Mouse (Mus musculus) testis, postnatal 10 days (tissue): ENCODE measurements around the gene Mthfd2.
"Not testable (repeated sequence)": the region's sequence is repeated elsewhere in the genome, so short reads cannot be mapped to it uniquely, and the experiment has no call there.

Experiments
- DNase-seq: peaks from one replicate; pipeline ENCODE4 v3.0.0; 2021; ENCODE audit warnings: low spot score

Gene Mthfd2

DNA sequence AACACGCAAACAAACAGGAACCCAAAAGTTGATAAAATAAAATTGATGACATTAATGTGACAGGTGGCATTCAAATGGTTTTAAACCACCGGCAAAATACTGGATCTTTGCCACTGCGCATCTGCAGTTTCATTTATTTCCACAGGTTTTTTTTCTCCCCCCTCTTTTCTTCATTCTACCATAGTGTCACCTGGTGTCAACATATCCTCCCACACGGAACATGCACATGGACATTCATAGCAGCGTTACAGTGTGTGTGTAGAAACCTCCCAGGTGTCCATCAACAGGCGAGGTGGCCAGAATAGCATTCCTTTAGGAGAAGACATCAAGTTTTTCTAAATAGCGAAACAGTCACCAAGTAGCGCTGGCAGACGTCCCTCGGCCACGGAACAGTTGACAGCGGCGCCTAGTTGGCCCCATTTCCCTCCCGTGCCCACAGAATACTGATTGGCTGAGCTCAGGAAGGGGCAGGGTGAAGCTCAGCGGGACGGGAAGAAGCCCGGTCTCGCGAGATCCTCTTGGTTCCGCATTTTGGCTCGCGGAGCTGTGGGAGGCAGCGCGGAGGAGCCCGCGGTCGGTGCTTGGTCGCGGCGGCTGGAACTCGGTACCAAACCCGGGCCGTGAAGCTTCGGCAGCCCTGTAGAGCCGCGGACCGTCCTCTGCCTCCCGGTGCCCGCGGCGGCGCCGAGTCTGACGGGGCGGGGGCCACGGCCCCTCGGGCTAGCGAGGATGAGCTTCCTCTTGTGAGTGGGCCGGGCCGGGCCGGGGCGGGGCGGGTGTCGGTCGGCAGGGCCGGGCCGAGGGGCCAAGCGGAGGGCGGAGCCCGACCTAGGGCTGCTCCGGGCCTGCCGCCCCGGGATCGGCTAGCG, at the start of gene Mthfd2, which contains the start of gene Mob1a:
Gene Mthfd2 (minus strand): TSS at position 384 of the 869 bp plus-strand sequence.
Gene Mob1a (plus strand): TSS at position 492 of the 869 bp plus-strand sequence.
- DNase-seq = peak; percentile 93

DNA sequence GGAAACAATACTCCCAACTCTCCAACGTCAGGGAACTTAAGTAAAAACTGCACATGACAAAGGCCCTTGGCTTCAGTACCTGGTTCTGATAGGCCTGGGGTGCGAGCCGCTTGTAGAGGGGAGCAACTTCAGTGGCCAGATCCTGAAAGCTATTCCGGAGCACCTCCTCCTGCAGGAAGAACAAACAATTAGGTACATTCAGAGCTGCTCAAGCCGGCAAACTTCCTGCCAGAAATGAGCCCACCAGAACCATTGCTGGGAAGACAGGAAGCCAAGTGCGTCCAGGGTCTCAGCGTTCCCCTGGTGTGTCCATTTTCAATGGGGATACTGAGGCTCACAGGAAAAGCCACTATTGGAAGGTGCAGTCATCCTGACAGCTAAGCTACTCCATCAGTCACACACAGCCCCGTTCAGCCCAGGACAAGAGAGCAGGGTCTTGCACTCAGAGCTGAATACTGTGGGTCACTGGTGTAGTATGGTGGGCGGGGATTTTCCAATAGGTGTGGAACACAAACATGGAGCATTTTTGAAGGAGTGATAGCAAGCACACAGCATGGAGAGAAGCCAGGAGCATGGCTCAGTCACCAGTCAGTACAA, 48.1 kb upstream of the Mthfd2 start:
- DNase-seq = no peak

DNA sequence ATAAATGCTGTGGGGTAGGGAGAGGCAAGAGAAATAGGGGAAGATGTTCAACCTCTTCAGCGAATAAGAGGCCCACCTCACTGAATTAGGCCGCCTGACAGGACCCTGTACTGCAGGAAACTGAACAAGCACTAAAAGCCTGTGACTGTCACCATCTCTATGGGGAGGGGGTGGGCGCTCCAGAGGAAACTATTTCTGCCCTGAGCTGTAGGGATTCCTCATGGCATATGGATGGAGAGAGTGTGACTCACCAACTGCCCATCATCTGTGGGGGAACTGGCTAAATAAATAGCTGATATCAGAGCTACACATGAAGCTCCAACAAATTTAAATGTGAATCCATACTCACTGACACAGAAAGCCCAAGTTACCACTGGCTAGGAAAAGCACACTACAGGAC, 45.6 kb upstream of the Mthfd2 start:
- no peak for DNase-seq

DNA sequence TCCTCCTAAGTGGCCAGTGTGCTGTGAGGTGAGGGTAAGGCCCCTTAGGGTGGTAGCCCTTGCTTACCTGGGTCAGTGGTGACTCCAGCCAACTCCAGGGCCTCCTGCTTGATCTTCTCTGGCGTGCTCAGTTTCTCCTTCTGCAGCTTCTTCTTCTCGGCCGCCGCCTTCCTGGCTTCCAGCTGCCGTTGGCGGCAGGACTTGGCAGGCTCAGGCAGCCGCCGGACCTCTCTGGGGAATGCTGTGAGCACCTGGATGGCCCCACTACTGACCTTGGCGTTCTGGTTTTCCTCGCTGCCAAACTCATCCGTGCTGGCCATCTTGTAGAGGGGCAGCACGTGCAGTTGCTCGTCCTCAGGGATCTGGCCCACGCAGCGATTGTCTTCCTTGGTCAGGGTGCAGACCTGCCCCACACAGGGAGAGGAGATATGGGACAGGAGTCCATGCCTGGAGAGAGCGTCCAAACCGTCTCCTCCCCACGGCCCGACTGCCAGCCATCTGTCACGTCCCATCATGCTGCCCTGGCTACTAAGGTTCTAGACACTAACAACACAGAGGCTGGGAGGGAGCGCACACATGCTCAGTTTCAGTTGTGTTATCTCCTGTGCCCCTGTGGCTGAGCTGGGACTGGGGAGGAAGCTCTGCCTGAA, 44.7 kb upstream of the Mthfd2 start:
- DNase-seq = no peak

DNA sequence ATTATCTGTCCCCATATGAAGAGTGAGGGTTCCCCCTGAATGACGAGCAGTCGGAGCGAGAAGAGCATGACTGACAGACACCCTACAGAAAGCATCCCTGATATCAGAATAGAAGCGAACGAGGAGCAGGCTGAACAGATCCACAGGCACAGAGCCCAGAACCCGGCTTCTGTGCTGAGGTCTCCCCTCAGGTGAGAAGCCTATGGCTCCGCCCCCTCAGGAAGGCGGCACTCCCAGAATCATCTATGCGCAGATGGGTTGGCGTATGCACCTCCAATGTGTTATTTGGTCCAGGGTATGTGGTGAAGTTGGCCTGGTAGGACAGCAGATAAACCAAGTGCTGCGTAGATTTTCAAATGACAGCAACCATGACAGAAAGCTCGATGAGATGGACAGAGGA, 37.4 kb upstream of the Mthfd2 start:
- no peak for DNase-seq

DNA sequence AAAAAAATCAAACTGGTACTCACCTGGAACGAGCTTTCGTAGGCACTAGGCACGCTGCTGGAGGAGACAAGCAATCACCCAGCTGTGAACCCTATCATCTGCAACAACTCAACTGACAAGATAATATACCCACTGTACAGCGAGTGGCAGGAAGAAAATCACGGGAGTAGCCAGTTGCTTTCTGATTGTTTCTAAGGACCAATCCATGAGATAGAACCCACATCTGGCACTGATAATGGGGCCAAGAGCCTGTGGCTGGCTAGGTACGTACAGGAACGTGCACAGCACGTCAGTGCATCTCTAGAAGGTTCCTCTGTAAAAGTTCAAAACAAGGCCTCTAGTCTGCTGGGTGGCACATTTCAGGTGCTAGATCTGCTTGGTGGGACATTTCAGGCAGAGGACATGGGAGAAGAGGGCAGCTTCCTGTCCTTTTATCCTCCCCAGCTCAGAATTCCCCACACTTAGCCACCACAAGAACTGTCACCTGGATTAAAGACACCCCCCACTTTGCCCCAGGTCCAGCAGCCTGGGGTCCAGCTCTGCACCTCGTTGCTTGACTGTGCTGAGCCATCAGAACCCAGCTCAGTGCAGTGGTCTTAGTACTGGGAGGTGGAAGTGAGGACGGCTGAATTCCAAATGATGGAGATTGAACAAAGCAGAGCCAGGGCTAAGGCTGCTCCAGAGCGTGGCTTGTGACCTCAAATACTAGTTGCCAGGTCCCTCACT, 36.0 kb upstream of the Mthfd2 start:
- DNase-seq = no peak

DNA sequence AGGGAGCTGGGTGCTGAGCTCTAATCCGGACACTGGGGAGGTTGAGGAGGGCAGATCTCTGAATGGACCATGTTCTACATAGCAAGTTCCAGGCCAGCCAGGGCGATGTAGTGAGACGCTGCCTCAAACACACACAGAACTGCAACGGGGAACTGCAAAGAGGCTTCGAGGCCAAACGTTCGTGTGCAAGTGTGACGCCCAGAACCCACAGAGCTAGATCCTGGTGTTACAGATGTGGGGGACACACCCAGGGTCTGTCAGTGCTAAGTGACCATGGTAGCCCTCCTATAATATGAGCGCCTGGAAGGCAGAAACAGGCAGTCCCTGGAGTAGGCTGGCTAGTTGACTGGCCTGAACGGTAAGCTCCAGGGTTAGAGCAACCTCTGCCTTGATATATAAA, 31.7 kb upstream of the Mthfd2 start:
- DNase-seq = no peak

DNA sequence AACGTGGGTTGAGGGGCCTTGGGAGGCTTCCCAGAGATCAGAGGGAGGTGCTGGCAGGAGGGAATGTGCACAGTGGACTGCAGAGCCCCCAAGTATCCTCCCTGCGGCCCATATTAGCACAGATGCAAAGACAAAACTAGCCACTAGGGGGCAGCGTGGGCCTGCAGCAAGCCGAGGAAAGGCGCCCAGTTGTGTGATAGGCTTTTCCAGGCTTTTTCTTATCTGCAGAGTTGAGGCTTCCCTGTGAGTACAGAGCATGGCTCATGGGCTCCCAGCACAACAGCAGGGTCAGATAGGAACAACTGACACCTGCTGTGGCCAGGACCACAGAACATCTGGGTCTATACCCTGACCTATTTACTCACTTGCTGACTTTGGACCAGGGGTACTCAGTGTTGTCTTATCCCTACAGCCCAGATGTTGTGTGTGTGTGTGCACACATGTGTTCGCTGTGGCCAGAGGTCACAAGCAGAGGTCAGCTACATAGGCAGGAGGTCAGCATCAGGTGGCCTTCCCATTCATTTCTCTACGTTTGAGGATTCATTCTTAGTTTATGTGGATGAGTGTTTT, 30.9 kb upstream of the Mthfd2 start:
- peak; percentile 95 for DNase-seq

DNA sequence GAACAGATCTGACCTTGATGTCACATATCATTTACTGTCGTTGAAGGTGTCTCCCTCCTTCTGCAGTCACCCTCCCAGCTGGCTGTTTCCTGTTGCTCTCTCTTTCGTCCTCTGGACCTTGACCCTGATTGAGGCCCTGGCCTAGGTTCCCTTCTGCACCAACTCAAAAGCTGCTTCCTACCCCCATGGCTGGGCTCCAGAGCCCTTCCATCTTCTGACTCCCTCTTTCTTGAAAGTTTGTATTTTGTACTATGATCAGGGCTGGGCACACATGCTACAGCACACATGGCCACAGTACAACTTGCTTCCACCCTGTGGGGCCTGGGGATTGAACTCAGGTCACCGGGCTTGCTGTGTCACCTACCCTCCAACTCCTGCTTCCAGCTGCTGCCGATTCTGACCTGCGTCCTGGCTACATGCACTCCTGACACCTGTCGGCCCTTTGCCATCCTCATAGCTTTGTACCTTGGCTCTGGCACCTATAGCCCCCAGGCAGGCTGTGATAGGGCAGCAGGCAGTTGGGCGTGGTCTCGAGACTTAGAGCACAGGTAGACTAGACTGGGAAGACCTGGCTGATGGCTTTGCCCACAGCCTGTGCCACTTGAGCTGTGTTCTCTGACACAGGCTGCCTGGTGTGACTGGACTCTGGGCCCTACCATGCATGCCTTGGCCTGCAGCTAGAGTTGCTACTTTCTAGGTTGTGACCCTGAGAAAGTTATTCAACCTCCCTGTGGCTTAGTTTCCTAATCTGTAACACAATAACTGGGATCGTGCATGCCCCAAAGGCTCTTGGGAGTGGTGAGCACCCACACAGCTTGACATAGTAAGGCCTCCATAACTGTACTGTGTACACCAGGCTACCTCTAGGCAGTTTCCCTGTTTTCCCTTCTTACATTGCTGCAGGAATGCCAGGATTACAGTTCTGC, 29.4 kb upstream of the Mthfd2 start:
- no peak for DNase-seq

DNA sequence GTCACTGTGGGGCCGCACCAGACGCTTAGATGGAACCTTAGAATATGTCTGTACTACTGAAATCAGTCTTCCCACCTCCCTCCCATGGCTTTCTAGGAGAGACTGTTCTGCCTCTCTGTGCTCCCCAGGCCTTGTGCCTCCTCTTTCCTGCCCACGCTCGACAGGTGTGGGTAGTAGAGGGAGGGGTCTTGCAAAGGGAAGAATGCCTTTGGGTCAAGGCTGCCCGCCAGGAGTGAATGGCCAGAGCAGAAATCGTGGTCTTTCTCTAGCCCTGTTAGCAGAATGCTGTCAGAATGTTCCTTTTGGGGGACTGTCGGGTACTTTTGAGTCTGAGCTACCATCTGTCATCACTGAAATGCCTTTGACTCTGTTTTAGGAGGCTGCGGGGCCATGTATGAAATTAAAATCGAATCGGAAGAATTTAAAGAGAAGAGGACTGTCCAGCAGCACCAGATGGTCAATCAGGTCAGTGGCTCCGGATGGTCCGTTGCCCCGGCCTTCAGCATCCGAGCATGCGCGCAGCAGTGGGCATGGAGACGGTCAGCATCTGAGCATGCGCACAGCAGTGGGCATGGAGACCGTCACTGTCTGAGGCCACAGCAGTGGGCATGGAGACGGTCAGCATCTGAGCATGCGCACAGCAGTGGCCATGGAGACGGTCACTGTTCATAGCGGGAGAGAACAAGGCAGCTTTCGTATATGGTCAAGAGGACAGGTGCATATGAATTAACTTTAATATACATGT, 27.1 kb upstream of the Mthfd2 start:
- DNase-seq = no peak

DNA sequence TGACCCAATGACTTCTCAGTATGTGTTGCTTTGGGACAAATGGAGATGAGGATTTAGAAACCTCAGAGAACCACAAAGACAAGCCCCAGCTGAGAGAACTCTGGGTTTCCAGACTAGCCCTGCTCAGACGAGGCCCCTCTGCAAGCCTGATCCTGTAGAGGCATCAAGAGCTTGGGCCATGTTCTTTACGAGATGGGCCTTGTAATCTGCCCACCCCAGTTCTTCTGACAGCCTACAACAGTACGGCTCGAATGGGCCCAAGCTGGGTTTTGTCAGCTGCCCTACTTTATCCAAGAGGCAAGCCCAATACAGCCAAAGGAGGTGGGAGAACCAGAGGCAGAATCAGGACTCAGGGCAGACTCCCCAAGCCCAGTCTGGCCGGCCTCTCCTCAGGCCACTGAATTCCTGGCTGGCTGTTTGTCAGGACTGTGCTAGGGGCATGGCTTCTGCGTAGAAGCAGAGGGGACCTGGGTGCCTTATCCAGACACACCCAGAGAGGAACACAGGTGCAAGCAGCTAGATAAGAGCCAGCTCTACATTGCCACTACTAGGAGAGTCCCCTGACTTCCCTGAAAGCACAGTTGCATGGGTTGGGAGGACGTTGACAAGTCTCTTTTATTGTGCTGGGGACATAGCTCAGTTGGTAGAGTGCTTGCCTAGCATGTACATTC, 25.9 kb upstream of the Mthfd2 start:
- DNase-seq = no peak

DNA sequence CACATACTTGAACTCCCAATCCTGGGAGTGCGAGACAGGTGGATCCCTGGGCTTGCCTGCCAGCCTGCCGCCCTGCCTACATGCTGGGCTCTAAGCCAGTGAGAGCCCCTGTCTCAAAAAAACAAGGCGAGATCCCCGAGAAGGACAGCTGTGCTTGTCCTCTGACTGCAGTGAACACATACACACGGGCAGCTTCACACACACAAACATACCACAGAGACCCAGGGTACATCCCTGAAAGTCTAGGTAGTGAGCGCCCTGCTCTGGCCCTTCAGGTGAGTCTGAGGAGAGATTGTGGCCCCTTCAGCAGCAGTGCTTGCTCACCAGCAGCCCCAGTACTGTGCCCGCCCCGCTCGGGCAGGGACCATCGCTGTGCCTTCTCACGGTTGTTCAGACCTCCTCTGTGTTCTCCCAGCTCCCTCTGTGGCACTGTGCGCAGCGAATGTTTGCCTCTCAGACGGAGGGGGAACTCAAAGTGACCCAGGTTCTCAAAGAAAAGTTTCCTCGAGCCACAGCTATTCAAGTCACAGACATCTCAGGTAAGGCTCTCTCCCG, 25.2 kb upstream of the Mthfd2 start:
- DNase-seq = no peak

DNA sequence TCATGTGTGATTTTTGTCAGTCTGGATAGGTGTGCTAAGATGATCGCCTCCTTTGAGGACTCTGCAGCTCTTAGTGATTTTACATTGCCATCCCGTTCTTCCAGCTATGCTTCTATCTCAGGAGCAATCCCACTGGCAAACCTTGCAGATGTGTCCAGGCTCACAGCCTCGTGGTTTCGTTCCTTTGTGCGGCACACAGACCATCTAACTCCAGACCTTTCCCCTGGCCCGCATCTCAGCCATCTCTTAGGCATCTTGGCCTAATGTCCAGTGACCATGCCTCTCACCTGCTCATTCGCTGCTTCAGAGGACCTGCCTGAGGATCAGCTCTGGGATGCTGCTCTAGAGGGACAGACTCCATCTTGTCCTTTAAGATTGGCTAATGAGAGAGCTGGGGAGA, 24.5 kb upstream of the Mthfd2 start:
- DNase-seq = no peak

DNA sequence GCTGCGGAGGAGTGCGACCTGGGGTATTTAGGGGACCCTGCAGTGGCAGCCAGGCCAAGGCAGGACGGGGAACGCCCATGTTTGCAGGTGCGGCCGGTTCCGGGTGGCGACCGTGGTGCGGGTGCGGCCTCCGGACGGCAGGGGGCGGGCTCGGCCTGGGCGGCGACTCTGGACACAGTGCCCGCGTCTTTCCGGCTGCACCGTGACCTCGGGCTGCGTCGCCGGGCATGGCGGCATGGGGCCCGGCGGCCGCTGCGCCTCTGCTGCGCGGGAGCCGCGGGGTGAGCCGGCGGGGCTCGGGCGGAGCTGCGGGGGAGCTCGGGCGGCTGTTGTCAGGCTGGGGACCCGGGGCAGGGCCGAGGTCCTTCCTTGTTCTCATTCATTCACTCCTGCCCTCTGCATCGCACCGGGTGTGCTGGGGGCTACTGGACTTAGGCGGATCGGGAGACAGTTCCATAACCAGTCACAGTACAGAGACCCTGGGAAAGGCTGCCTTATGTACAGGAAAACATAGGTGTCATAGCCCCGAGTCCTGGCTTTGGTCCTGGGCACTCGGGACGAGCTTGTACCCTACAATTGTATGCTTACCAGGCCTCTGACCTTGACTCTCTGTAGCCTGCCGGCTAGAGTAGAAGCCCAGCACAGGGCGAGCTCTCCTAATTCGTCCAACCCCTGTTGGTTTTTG, 23.7 kb upstream of the Mthfd2 start:
- DNase-seq = peak; percentile 97

DNA sequence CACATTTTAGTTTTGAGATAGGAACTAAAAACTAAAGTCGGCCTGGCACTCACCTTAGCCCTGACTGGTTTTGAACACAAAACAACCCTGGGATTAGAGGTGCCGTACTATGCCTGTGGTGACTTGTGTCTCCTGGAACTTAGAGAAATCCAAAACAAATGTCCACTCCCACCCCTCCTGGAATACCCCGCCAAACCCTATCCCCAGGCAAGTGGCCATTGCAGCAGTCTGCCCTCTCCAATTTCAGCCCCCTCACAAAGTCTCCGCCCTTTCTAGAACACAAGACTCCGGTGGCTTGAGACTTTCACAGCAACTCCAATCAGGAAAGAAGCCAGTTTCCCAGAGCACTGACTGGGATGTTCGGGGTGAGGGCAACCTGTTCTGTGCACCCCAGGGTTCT, 23.2 kb upstream of the Mthfd2 start, which contains the start of gene Bola3:
Gene Bola3 (plus strand): TSS at position 275 of the 400 bp plus-strand sequence.
- no peak for DNase-seq

DNA sequence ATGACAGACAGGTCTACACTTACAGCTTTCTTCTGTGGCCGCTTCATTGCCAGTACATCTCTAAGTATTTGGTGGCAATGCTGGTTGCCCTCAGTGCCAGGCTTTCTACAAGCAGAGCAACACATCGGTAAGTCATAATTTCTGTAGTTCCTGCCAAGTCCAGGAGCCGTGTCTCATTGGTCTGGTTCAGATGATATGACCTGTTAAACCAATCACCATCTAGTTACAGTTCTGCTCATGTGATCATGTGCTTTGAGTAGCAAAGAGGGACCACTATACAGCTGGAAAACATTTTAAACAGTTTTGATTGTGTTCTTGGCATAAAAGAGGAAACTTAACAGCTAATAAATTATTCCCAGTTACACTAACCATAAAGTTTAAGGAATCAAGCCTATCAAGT, 22.2 kb upstream of the Mthfd2 start:
- DNase-seq = no peak

DNA sequence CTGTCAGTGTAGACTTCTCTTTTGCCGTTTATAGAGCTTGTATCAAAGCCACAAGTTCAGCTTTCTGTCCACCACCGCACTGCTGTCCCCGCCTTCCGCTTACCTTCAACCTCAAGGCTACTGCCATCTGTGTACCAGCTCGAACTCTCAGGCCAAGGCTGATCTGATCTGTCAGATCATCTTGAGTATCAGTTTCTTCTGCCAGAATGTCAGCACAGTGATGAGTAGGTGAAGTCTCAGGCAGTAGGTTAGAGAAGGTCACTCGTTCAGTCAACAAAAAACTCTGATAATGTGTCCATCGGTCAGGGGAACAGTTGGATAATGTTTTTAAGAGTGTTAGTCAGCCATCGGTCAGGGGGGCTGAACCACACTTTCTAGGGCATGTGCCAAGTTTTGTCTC, 19.6 kb upstream of the Mthfd2 start:
- not testable (repeated sequence) for DNase-seq

DNA sequence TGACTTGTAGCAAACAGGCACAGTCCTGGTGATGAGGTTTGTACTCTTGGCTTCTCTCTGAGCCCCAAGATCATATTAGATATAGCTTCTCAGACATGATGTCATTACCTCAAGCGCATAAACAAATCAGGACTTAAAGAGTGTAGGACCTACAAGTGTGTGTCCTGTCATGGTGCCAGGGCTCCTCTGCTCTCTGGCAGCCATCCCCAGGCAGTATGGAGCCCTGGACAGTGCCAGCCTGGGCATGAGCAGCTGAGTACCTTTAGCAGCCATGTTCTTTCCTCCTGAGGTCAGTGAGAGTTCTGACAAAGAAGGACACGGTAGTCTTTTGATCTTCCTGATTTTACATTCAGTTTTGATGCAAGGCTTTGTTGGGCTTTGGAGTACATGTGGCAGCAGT, 17.2 kb upstream of the Mthfd2 start:
- no peak for DNase-seq

DNA sequence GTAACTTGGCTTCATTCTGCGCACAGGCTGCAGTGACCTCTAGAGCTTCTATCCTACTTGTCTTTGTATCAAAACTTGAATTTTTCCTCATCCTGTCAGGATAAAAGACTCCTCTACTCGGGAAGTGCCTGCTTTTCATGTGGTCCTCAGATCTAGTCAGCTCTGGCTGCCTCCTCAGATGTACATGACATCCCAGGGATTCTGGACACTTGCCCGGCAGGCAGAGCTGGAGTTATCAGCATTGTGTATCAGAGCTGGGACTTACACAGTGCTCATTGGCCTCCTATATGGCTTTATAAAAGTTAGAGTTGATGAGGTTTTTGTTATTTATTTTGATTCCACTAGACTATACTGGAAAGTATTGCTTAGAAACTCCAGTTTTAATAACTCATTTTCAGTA, 15.7 kb upstream of the Mthfd2 start:
- DNase-seq = no peak
